Mouse (Mus musculus) liver, embryonic 14.5 days (tissue): ENCODE data around the gene Celf2. TPM values are rescaled to one million over a fixed set of nuclear protein-coding genes. Genes with fewer than 3 reads are reported as not detected.

Source experiments
- ATAC-seq: fragments of 200-750 bp; cut with Nextera tagmentation; 2 replicates; pipeline ENCODE4 v1.8.0; 2017; ENCODE audit warnings: moderate number of reproducible peaks, mild to moderate bottlenecking, moderate library complexity; ENCODE audit not compliant: insufficient read depth
- DNase-seq, 3 experiments: peaks; one replicate each; pipeline ENCODE4 v3.0.0-alpha.2; 2012 to 2013; ENCODE audit warnings: low read depth in 3 of 3, low spot score in 3 of 3
- H3K27ac ChIP-seq: fragments of 300-500 bp; sonication (generic); 2 replicates; pipeline ENCODE4 v1.5.1; 2014; ENCODE audit warnings: moderate library complexity, mild to moderate bottlenecking, control low read depth, inconsistent platforms
- H3K27me3 ChIP-seq: fragments of 300-500 bp; sonication (generic); 2 replicates; pipeline ENCODE4 v1.6.1; 2014; ENCODE audit warnings: mild to moderate bottlenecking, low read length, moderate library complexity; ENCODE audit not compliant: control insufficient read depth, insufficient read depth
- H3K36me3 ChIP-seq: fragments of 300-500 bp; sonication (generic); replicated peaks from 2 replicates; pipeline ENCODE4 v1.6.1; 2014; ENCODE audit warnings: low read depth; ENCODE audit not compliant: control insufficient read depth, insufficient read depth
- H3K4me1 ChIP-seq, 2 experiments: fragments of 200-500 bp in 1 of 2; fragments of 300-500 bp in 1 of 2; sonication (generic) in 1 of 2; replicated peaks; 2 replicates each; pipeline ENCODE4 v1.6.1; 2012 to 2014; ENCODE audit warnings: antibody characterized with exemption in 1 of 2, inconsistent platforms in 1 of 2, low read length in 1 of 2; ENCODE audit not compliant: control insufficient read depth in 2 of 2, insufficient read depth in 2 of 2
- H3K4me2 ChIP-seq: fragments of 300-500 bp; sonication (generic); 2 replicates; pipeline ENCODE4 v1.6.1; 2014; ENCODE audit warnings: low read depth, mild to moderate bottlenecking, control low read depth, moderate library complexity
- H3K4me3 ChIP-seq, 2 experiments: fragments of 200-500 bp in 1 of 2; fragments of 300-500 bp in 1 of 2; sonication (generic) in 1 of 2; 2 replicates each; pipeline ENCODE4 v1.5.1; 2012 to 2014; ENCODE audit warnings: low read depth in 2 of 2, low read length in 2 of 2, mild to moderate bottlenecking in 2 of 2, control low read depth in 1 of 2, inconsistent platforms in 1 of 2, moderate library complexity in 1 of 2; ENCODE audit not compliant: insufficient read depth in 1 of 2
- H3K9ac ChIP-seq: fragments of 300-500 bp; sonication (generic); replicated peaks from 2 replicates; pipeline ENCODE4 v1.6.1; 2014; ENCODE audit warnings: mild to moderate bottlenecking, control low read depth, moderate library complexity
- H3K9me3 ChIP-seq: fragments of 300-500 bp; sonication (generic); 2 replicates; pipeline ENCODE4 v1.6.1; 2016; ENCODE audit warnings: low read length, mixed read lengths; ENCODE audit not compliant: control insufficient read depth
- CTCF ChIP-seq: IDR thresholded peaks from 2 replicates; pipeline ENCODE4 v1.5.1; 2016; ENCODE audit warnings: antibody characterized with exemption, low read depth, control low read depth
- EP300 ChIP-seq: IDR thresholded peaks from 2 replicates; pipeline ENCODE4 v1.6.1; 2016; ENCODE audit warnings: antibody characterized with exemption, low read depth
- WGBS: fragments of 180-500 bp; shearing (Covaris S2); extraction: QIAGEN DNeasy Blood & Tissue Kit; methylation state at CpG from one replicate; pipeline ENCODE4 v1.1.7; 2014; ENCODE audit not compliant: insufficient replicate concordance; 5-methylcytosine and 5-hydroxymethylcytosine counted together
- polyA plus RNA-seq, 2 experiments: library from polyadenylated mRNA; depleted of rRNA in 1 of 2; stranded (reverse) in 1 of 2; unstranded in 1 of 2; fragments of >200 nt; fragmentation: Nextera tagmentation in 1 of 2; extraction: Ambion mirVana in 1 of 2; gene quantifications; 2 replicates each; pipeline versions ENCODE4 v1.2.1 to v1.2.3; 2012 to 2014

Celf2 gene
- polyA plus RNA-seq, 2 experiments: 3.9 to 7.8 TPM

DNA sequence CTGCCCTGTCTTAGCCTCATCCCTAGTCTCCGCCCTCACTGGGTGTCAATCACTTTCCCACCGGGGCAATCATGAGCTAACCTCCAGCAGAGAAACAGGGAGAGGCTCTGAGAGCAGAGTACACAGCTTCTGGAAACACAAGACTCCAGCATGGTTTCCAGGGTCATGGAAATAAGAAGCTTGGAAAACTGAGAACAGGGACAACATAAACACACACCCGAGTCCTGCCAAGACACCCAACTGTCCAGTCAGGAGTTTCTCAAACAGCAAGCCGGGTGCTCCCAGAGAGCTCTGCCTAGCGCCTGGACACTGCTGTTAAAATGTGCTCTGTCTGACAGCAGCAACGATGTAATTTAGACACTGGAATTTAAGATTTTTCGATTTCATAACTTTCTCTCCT lies 599.4 kb downstream of the Celf2 start:
- Histone ChIP-seq H3K4me2 (no peak overlapping the region), H3K9me3 (no peaks in the 10 kb centered on the region), H3K4me1 (no peaks in the 10 kb centered on the region), H3K4me3 (no peak overlapping the region), H3K27ac (no peak overlapping the region), H3K27me3 (no peaks in the 10 kb centered on the region), H3K36me3 (no peaks in the 10 kb centered on the region), H3K9ac (no peak overlapping the region)
- TF ChIP-seq EP300 (no peak), CTCF (no peak)
- 62% methylated on average over 7 of the region's 7 CpGs for WGBS
- no peak for DNase-seq
- no peak for ATAC-seq

DNA sequence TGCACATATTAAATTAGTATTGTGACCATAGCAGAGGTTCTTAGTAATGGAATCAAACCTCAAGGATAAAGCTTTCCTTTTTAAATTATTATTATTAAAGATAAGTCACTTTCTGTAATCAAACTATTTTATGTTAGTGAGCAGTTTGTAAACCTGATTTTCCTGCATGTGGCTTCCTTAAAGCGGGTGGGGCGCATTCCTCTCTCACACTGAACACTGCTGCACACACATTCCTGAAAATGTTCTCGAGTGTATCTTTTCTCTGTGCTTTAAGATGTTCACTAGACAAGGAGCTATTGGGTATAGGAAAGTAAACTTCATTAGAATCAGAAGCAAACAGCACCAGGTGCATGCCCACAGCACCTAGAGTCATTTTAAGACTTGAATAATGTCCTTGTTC lies 605.0 kb downstream of the Celf2 start:
- no peaks in the 10 kb centered on the region for H3K36me3 ChIP-seq
- no peak overlapping the region for H3K27ac ChIP-seq
- no peak overlapping the region for H3K4me2 ChIP-seq
- no peak overlapping the region for H3K9ac ChIP-seq
- H3K4me3 ChIP-seq: no peak overlapping the region
- 55% methylated on average over 3 of the region's 3 CpGs for WGBS
- DNase-seq (no peak), ATAC-seq (no peak)
- H3K4me1 ChIP-seq: no peaks in the 10 kb centered on the region
- no peaks in the 10 kb centered on the region for H3K27me3 ChIP-seq
- TF ChIP-seq CTCF: no peak
- no peak for TF ChIP-seq EP300
- no peaks in the 10 kb centered on the region for H3K9me3 ChIP-seq

DNA sequence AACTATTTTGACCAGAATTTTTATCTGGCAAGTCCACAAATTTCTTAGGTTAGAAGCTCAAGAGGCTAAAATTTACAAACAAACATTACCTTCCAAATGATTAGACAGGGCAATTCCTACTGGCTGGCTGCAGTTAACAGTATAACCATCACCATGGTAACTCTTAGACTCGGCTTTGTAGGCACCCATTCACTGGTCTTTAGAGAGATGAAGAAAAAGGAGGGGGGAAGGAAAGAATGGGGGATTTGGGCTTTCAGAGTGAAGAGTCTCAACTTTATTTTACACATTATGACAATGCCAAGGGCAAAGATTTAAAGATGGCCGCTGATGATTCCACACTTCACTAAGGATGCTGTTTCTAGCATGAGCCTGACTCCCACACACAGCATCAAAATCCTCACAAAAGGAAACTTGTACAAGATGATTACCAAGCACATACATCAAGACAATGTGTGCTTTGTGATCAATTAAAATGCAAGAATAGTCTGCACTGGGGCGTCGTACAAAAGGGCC lies 606.1 kb downstream of the Celf2 start:
- no peak overlapping the region for H3K4me2 ChIP-seq
- H3K27me3 ChIP-seq: no peaks in the 10 kb centered on the region
- no peak overlapping the region for H3K27ac ChIP-seq
- H3K9me3 ChIP-seq: no peaks in the 10 kb centered on the region
- TF ChIP-seq CTCF (no peak), EP300 (no peak)
- H3K4me3 ChIP-seq: no peak overlapping the region
- WGBS: 69% methylated on average over 4 of the region's 4 CpGs
- H3K4me1 ChIP-seq: no peaks in the 10 kb centered on the region
- no peak for DNase-seq
- no peak overlapping the region for H3K9ac ChIP-seq
- no peak for ATAC-seq
- H3K36me3 ChIP-seq: no peaks in the 10 kb centered on the region

DNA sequence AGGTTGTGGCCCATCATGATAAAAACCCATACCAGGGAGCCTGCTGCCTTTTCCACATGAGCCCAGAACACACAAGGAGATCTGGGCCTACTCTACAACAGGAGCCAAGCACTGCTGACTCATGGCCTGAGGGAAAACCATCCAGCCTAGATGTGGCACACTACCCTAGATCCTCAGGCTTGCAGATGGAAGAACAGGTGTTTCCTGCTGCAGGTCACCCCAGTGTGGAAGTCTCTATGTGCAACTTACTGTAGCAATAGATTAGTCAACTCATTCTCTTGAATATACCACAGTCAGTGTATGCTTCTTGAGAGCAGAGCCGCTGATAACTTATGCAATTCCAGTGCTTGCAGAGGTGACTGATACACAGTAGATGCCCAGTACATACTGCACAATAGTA lies 612.5 kb downstream of the Celf2 start:
- Histone ChIP-seq H3K27me3 (no peaks in the 10 kb centered on the region), H3K4me2 (no peak overlapping the region), H3K36me3 (no peaks in the 10 kb centered on the region), H3K4me3 (no peak overlapping the region), H3K9ac (no peak overlapping the region), H3K9me3 (no peaks in the 10 kb centered on the region), H3K27ac (no peak overlapping the region), H3K4me1 (no peaks in the 10 kb centered on the region)
- TF ChIP-seq CTCF (no peak), EP300 (no peak)
- 54% methylated on average over 1 of the region's 1 CpGs for WGBS
- ATAC-seq: no peak
- no peak for DNase-seq

DNA sequence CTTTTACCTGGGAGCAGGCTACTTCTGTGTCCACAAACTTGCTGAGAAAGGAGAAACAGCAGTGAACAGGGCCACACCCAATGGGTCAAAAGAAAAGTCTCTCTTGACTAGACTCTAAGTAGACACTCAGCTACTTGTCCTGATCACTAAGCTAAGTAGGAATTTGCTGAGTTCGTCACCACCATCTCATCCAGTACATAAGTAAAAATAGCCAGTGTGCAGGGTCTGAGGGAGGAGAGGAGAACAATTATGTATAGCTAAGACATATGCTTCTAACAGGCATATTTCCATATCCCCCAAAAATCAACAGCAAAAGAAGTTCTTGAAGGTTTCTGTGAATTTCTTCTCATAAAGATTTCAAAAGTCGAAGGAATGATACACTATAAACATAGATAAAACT lies 615.8 kb downstream of the Celf2 start:
- Histone ChIP-seq H3K9me3 (no peaks in the 10 kb centered on the region), H3K4me1 (no peaks in the 10 kb centered on the region), H3K27me3 (no peaks in the 10 kb centered on the region), H3K36me3 (no peaks in the 10 kb centered on the region), H3K4me3 (no peak overlapping the region), H3K27ac (no peak overlapping the region), H3K4me2 (no peak overlapping the region), H3K9ac (no peak overlapping the region)
- TF ChIP-seq EP300 (no peak), CTCF (no peak)
- DNase-seq (no peak), ATAC-seq (no peak)
- 36% methylated on average over 2 of the region's 2 CpGs for WGBS

DNA sequence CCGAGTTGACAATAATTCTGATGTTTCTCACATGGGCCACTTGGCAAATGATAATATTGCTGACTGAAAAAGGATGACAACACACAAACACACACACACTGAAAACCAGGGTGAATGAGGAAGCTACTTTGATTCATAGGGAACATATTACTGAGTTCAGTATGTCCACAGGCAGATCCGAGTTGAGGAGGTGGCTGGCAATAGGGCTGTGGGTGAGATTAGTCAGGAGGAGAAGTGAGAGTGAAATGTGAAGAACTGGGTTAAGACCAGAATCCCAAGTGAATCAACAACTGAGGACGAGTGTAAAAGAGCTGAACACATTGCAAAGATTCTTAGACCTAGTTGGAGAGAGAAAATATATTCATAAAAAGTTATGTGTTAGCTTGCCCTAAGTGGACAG lies 616.3 kb downstream of the Celf2 start:
- no peaks in the 10 kb centered on the region for H3K9me3 ChIP-seq
- no peak overlapping the region for H3K4me3 ChIP-seq
- no peak overlapping the region for H3K9ac ChIP-seq
- no peak overlapping the region for H3K4me2 ChIP-seq
- no peaks in the 10 kb centered on the region for H3K27me3 ChIP-seq
- H3K4me1 ChIP-seq: no peaks in the 10 kb centered on the region
- no peak overlapping the region for H3K27ac ChIP-seq
- TF ChIP-seq CTCF (no peak), EP300 (no peak)
- no peaks in the 10 kb centered on the region for H3K36me3 ChIP-seq
- 37% methylated on average over 3 of the region's 3 CpGs for WGBS
- ATAC-seq (no peak), DNase-seq (no peak)
